Mouse (Mus musculus): ENCODE measurements around the gene Adap1.

DNA sequence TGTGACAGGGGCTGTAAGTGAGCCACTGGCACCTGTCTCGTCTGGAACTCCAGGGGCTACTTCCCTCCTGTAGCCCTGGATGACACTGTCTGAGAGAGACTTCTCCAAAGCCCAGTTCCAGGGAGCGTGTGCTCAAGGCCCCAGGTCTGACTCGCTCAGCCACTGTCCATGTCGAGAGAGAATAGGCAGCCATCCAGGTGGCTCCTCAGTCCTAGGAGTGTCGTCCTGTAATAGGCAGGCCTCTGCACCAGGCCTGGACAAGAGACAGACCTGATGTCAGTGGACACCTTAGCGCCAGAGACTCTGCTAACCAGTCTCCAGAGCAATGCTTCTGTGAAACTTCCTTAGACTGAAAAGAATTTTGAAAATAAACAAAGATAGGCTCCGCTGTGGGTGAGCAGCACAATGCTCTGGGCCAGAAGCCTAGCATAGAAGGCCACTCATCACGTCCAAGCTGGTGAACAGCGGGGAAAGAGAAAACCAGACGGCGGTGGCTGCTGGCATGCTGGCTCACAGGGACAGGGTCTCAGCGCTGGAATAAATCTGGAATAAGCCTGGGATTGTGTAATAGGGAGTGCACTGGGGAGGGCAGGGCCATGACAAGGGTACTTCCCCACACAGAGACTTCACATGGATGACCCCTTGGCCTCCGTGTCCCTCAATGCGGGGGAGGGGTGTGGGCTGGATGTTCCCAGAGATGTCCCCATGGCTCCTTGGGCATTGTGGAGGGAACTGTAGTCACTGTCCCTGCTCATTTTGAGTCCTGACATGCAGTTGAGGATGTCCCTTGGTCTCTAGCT is 39.1 kb downstream of the Adap1 start:
- TF ChIP-seq EP300 (IDR thresholded peaks at IDR 0.05; ENCODE audit: insufficient read depth, low read depth, low read length) (no peak), POLR2A (IDR thresholded peaks at IDR 0.05; ENCODE audit: insufficient read depth, low read depth, low read length) (no peak), CTCF (IDR thresholded peaks at IDR 0.05) (no peak)

Data from heart, adult 2 months (tissue).